Mouse (Mus musculus): ENCODE measurements at regions not wholly inside any gene's neighbourhood (a gene's known extent, or its start where the extent isn't known, plus 50 kb on each side); places are given as distances from the start of the nearest gene placed in this dataset.

DNA sequence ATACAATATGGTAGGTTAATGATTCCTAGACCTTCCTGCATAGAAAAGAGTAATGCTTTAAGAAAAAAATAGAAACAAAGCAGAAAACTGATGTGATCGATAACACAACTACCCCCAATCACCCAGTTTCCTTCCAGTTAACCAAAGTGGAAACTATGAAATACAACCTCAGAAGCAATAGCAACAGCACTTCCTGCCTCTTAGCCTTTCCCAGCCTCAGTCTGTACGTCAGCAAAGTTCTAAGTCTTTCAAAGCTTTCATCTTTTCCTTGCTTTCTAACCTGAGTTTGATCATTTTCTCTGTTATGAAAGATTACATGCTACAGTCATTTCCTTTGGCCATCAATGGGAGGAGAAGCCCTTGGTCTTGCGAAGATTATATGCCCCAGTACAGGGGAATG lies 355.9 kb upstream of the Cblb start:
- TF ChIP-seq CTCF (IDR thresholded peaks at IDR 0.05; ENCODE audit: borderline replicate concordance, insufficient read depth, low read length) (no peak), POLR2A (IDR thresholded peaks at IDR 0.05; ENCODE audit: low read depth, low read length) (no peak)

Data from embryonic fibroblast, embryonic 13.5 days (primary cell).